Mouse (Mus musculus): ENCODE measurements at regions not wholly inside any gene's neighbourhood (a gene's known extent, or its start where the extent isn't known, plus 50 kb on each side); places are given as distances from the start of the nearest gene placed in this dataset.

- no peak for ATAC-seq
- no peak overlapping the region for H3K4me2 ChIP-seq (ENCODE audit: low read depth, low read length)
- no peak overlapping the region for H3K9ac ChIP-seq (replicated peaks)
- no peak overlapping the region for H3K4me3 ChIP-seq (ENCODE audit: low read depth, low read length)
- H3K36me3 ChIP-seq (replicated peaks; ENCODE audit: insufficient read depth, low read length): no peaks in the 10 kb centered on the region
- 76% methylated on average over 5 of the region's 5 CpGs for WGBS (ENCODE audit: insufficient replicate concordance)
- DNase-seq: no peak
- H3K27ac ChIP-seq (ENCODE audit: low read depth): no peak overlapping the region
- no peaks in the 10 kb centered on the region for H3K27me3 ChIP-seq (ENCODE audit: insufficient read depth, low read length)
- TF ChIP-seq CTCF (IDR thresholded peaks at IDR 0.05; ENCODE audit: low read depth): no peak
- TF ChIP-seq EP300 (IDR thresholded peaks at IDR 0.05; ENCODE audit: low read depth): no peak
- H3K4me1 ChIP-seq (ENCODE audit: insufficient read depth): no peaks in the 10 kb centered on the region
- no peaks in the 10 kb centered on the region for H3K9me3 ChIP-seq (ENCODE audit: low read length)
These were observed 70.7 kb upstream of the Gk2 start for GRCm38 (mm10) chr5:97527555-97527954.

Data from liver, postnatal 0 days (tissue).